Mouse (Mus musculus) right cerebral cortex, adult 2 months (tissue): ENCODE measurements at regions not wholly inside any gene's neighbourhood (a gene's known extent, or its start where the extent isn't known, plus 50 kb on each side); places are given as distances from the start of the nearest gene placed in this dataset.

Experiments used
- DNase-seq, 2 experiments: peaks; one replicate each; pipeline ENCODE4 v3.0.0; 2021 to 2022; ENCODE audit warnings: low spot score in 2 of 2

DNA sequence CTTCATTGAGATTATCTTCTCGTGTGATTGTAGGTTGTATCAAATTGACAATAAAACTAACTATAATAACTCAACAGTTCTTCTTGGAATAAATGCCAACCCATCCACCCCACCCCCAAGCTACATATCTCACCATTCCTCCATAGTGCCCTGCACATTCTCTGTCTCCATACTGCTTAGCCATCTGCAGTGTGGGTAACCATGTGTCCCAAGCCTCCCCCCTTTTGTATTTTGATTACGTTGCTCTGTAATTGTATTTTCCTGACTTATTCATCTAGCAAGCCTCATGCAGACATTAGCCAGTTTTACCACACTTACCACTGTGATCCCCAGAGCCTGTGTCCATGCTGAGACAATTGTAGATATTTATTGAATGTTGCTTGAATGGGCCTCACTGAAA is 129.7 kb upstream of the Smarca2 start:
- DNase-seq = no peak

DNA sequence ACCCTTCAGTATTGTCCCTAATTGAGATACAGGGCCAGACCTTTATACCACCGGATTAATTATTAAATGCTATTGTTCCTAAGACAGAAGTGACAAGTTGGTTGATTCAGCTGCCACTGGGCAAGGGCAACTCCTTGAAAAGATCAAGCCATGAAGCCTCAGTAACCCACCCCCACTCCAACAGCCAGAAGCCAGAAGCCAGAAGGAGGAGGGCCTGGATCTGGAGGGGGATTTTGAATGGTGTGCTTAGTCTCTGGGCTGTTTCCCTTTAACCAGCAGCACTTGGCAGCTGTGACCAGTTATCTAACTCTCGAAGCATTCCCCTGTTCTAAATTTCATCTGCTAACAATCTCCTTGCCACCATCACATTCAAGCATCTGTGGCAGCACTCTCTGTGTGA is 129.1 kb upstream of the Smarca2 start:
- DNase-seq = no peak

DNA sequence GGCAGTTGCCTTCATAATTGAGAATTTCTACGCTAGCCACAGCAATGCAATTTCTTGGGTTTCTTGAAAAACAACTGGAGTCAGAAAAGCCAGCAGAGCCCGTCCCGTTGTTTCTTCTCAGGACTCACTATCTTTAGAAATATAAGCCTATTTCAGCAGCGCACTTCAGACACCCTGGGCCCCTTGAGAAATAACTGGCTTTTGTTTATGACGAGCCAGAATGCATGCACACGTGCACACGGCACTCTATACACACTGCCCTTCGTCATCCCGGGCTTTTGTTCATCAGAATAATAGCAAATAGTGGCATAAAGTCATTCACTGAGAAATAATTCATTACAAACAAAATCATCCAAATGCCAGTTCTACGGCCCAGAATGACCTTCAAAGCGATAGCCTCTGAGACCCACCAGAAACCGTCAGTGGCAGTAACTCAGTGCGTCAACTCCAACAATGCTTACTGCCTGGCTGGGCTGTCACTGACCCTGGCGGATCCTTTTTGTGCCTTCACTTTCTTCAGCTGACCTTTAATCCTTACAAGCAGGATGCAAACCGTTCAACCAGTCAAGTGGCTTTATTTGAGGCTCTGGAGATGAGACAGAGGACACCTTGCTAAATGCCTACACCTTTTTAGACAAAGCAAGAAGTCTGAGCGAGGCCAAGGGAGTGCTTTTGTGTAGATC is 126.7 kb upstream of the Smarca2 start:
- no peak for DNase-seq

DNA sequence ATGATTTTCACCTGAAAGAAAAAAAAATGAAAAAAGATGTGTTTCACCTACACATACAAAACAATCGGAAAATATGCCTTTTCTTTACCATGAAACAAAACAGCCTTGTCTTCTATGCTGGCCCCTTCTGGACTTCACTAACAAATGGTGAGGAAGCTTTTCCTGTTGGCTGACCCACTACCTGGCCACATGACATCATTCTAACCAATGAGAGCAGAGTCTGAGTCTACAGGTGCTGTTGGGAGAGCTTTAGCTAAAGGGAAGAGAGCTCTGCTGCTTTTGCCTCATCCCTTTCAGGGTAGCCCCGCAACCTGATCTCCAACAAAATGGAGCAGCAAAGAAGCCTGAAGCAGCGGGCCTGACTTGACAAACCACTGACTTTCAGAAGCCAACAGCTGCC is 120.5 kb upstream of the Smarca2 start:
- DNase-seq = no peak

DNA sequence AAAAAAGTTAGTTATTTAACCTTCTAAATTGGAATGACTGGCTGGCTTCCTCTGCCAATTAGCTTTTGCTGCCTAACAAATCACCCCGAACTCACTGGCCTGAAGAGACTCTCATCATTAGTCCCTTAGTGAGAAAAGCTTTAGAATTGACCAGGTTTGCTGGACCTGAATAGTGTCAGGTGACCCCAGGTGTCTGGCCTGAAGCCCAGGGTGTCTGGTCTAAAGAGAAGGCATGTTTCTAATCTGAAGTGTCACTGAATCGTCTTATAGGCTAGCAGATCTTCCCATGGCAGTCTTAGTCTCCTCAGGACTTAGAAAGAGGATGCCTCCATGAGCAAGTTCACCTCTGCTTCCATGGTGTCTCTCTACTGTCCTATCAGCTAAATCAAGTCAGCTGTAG is 112.0 kb upstream of the Smarca2 start:
- no peak for DNase-seq

DNA sequence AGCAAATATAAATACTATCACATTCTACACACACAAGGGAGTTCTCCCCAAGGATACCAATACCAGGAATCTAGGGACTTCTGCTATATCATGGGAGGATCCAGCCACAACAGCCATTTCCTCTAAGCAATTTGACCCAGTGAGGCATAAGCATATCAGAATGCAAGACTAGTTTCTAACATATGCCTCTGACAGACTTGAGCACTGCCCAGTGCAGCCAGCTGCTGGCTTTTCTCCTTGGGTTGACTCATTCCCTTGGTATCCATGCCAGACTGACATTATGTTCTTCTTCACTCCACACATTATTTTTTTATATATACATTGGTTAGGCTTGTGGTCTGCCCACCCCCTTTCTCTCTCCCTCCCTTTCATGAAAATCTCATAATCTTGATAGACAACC is 103.8 kb upstream of the Smarca2 start:
- no peak for DNase-seq

DNA sequence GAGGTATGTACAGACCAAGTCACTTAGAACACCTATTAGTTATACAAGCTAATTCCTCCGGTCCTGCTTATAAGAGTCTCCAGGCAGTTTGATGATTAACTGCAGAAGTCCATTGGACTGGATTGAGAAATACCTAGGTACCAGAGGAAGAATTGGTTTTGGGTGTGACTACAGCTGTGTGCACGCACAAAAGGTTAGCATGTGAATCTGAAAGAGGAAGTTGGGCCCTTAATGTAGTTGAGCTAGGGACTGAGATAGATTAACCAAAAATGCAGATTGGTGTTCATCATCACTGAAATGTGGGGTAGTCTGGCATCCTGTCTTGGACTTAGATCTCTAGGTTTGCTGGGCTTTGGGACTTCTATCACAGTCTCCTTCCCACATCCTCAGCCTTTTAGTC is 100.8 kb upstream of the Smarca2 start:
- no peak for DNase-seq

DNA sequence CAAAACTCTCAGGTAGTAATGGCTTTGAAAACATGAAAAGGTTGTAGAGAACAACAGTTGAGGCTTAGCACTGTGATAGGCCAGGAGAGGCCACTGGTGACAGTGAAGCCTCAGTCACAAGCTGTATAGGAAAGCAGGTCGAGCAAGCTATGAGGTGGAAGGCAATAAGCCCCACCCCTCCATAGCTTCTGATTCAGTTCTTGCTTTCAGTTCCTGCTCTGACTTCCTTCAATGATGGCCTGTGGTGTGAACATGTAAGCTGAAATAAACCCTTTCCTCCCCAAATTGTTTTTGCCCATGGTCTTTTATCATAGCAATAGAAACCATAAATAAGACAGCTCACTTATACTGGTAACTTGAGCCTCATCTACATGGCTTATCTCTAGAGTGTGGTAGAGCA is 98.0 kb upstream of the Smarca2 start:
- no peak for DNase-seq

DNA sequence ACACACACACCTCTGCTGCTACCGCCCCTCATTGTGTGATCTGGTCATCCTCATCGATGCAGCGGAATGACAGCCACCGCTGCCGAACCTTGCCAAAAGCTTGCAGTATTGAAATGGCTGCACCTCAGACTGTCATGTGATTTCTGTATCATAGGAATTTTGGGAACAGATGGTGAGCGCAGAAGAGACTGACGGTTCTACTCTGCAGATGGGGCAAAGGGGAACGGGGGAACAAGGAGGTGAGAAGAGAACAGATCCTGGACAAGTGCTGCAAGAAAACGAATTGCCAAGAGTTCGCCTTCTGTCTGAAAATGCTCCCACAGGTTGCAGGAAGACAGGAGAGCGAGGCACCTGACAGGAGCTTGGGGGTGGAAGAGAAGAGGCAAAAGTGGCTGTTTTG is 96.9 kb upstream of the Smarca2 start:
- DNase-seq = peak in 1 of 2 experiments; percentile 29

DNA sequence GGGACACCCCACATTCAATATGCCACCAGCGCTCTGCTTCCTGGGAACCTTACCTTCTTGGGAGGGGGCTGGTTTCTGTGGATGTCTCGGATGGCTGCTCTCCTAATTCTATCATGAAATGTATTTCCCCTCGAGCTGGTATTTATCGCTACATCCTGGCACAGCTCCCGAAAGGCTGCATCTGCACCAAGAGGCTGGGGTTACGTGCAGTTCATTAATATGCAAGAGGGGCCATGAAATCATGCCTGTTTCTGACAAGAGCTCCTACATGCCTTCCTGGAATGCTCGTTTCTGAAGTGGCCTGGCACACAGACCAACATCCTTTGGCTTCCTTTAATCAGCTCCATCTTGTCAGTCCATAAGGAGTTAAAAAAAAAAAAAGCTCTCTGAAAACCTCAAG is 96.2 kb upstream of the Smarca2 start:
- no peak for DNase-seq

DNA sequence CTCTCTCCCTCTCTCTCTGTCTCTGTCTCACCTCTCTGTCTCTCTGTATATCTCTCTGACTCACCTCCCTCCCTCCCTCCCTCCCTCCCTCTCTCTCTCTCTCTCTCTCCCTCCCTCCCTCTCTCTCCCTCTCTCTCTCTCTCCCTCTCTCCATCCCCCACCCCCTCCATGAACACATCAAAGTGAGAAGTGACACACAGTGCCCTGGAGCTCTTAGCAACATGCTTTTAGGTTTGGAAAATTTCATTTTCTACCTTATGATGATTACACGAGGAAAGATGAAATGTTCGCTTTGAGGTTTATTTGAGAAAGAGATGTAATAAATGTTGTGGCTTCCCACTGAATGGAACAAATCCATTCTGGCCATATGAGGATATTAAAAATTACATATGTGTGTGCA is 95.6 kb upstream of the Smarca2 start:
- no peak for DNase-seq

DNA sequence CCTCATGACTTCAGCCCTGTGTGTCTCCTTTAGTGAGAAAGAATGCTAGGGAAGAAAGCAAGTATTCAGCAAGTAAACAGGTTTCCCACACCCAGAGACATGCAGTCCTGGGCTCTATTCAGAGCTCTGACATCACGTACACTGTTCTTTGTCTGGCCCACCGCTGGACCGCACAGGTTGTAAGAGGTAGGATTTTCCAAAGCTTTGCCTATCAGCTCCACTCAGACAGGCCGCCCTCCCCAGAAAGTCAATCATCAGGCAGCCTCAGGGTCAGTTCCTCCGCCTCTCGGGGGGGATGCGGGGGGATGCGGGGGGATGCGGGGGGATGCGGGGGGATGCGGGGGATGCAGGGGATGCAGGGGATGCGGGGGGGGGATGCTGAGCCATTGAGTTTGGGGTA is 94.7 kb upstream of the Smarca2 start:
- no peak for DNase-seq

DNA sequence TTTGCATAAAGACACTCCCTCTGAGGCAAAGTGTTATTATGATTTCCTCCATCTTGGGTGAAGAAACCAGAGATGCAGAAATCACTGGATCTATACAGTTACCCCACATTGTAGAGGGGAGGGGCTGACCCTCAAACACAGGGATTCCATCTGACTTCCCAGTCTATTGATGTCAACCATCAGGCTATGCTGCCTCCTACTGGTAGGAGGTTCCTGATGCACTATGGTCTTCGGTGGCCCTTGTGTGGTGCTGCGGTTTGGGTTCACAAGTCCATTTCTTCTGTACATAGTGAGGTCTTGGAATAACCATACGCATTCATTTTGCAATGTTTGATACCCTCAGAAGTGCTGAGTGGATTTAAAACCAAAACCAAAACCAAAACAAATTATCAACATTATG is 94.0 kb upstream of the Smarca2 start:
- no peak for DNase-seq

DNA sequence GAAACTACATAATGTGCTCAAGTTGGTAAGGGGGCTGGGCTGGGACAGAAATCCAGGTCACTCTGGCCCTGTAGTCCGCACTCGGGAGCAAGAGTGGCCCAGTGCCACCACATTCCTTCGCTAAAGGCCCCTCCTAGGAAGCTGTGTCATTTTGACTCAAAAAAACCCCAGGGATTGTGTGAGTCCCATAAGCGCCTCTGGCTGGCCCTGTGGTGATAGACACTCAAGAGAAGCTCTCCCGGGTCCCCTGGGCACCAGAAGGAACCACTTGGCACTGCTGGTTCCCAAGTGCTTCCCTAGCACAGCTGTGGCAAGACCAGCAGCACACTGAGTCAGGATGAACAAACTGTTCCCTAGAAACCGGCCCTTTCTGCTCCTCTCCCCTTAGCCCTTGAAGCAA is 93.1 kb upstream of the Smarca2 start:
- DNase-seq = no peak

DNA sequence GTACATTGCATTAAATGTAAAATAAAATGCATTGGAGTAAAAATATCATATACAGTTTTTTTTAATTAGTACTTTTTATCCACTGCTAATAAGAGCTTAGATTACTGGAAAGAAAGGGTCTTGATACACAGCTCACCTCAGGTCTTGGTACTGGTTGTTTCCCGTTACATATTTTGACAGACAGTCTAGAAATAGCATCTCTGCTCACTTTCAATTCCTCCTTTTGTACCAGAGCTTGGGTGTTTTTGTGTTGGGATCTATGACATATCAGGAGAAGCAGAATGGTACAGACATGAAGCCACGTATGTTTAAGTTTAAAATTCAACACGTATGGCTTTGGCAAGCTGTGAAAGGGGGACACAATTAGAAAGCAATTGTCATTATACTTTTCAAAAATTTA is 80.3 kb upstream of the Smarca2 start:
- DNase-seq = no peak

DNA sequence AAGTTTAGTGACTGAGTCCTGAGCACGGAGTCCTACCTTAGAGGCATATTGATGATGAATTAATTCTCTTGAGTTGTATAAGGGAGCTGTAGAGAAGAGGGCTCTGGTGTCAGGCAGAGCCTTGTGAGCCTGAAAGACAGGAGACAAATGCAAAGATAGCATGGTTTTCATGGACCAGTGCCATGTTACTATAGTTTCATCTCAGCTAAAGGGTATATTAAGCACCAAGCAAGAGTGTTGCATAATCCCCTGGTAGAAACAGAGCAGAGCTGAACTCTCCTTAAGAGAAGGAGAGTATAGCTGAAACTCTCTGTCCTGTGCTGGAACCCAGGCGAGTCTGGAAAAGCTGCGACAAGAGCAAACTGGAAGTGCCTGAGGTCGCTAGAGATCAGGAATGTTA is 73.5 kb upstream of the Smarca2 start:
- no peak for DNase-seq

DNA sequence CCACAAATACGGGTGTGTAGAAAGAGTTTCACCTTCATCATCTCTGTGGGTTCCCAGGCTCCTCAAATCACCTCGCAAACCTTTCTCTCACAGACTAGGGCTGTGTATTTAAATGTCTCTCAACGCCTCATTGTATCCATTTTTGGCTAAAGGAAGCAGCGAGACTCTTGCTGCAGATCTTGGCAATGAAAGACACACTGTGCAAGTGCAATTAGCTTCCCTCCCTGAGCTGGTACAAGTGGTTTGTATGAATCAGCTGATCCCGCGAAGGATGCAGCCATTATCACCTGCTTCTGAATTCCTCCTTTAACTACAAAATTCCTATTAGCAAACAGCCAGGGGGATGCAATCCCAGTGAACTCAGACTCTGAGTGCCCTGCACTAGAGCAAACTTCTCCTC is 72.3 kb upstream of the Smarca2 start:
- DNase-seq = peak; percentile 42 to 51

DNA sequence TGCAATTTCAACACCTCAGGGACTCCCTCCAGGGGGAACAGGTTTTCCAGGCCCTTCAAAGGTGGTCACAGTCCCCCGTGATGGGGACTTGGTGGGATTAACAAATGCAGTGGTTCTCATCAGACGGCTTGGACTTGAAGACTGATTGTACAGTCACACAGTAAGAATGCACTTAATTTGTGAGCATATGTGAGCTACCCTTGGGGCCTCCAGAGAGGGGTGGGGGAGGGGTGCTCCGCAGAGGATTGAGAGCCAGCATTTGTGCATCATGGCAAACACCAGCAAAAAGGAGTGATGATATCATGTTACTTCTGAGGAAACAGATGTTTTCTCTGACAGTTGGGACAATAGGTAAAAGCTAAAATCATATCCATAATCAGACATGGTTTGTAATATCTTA is 59.2 kb upstream of the Smarca2 start:
- DNase-seq = no peak

DNA sequence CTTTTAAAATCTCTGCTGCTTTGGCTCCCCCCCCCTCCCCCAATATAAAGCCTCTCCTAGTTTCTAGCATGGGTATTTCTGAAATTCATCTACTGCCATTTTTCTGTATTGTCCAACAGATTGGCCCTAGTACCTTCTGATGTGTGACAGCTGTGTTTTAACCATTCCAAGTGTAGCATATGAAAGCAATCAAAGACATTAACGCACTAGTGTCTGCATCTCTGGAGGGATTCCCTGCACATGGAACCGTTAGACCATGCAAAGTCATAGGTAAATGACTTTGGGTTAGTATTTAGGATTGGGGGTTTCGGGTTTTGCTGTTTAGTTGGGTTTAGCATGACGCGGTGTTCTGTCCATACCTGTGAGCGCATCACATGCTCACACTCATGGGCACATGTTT is 57.3 kb upstream of the Smarca2 start:
- no peak for DNase-seq

DNA sequence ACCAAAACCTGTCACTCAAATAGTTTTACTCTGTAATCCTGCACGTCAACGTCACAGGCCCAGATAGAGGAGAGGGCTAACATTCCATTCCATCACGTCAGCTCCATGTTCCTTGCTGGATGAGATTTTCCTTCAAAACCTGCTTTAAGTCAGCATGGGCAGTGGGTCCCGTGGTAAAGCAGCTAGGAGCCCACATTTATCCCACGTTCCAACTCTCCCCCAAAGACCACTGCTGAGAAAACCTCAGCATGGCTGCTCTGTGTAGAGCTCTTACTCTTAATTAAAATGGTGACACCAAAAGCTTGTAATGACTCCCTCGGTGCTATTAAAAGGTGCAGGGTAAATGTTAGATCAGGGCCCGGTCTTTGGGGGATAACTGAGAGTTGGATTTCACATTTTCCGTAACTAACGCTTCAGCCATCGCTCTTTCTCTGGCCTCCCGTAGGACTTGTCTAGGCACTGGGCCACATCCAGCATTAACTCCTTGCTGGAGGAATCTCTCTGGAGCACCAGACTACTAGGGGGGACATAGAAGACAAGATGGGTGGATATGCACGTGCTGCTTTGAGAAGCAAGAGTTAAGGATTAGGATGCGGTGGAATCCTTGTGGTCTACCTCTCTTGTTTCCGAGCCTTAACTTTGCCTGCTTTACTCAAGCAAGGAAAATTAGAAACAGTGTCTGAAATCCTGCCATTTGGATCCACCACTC is 56.1 kb upstream of the Smarca2 start:
- no peak for DNase-seq

DNA sequence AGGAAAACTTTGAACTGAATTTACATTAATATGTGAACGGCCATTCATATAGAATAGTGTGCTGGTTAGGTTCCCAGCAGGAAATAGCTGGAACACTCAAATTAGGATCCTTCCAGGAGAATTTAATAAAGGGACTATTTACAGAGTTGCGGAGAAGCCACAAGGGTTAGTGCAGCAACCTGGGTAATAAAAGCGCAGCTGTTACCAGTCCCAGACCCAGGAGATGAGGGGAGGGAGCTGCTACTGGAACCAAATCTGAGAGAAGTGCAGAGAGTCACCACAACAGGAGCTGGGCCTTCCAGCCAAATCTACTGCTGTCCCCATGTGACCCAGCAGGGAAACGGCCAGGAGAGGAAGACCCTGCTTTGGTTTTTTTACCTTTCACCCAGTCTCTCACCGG is 54.6 kb upstream of the Smarca2 start:
- DNase-seq = no peak
